Mouse (Mus musculus): ENCODE measurements around the gene Nrl. TPM values are rescaled to one million over a fixed set of nuclear protein-coding genes. Genes with fewer than 3 reads are reported as not detected.
A peak's percentile ranks its signal among the peaks of the same experiment; 100 is the strongest.

Gene Nrl
- polyA plus RNA-seq, 1 experiment from 2014 or later, result not detected

- Histone ChIP-seq H3K9me3 (replicated peaks) (no peaks in the 10 kb centered on the region), H3K27ac (no peak overlapping the region), H3K27me3 (no peaks in the 10 kb centered on the region), H3K4me3 (no peak overlapping the region), H3K4me1 (0 out of 2 replicates have a peak, but pooled peaks cover 3% of the 10 kb centered on the region), H3K36me3 (no peaks in the 10 kb centered on the region), H3K4me2 (replicated peaks) (no peak overlapping the region), H3K9ac (no peak overlapping the region)
- ATAC-seq (ENCODE audit: low FRiP score), result no peak
- whole genome bisulfite sequencing, result 96% methylated on average over 1 of the region's 1 CpGs
Measured at GRCm38 (mm10) chr14:55477421-55477820, 47.4 kb downstream of the Nrl start.

DNA sequence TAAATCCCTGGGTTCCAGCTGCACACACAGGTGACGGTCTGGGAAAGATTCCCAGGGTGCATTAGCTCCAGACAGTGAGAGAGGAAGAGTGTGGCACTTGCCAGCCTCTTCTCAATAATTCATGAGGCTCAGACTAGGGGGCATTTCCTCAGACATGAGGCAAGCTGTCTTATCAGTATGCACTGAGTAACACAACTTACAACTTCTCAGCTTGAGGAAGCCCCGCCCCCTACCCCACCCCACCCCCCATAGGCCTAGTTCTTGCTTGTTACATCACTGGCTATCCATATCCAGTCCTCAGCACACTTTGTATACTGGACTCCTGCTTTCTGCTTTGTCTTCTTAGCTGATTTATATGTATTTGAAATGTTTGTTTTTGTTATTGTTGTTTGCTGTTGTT is 49.1 kb downstream of the Nrl start:
- Histone ChIP-seq H3K4me1 (0 out of 2 replicates have a peak, but pooled peaks cover 7% of the 10 kb centered on the region), H3K9ac (no peak overlapping the region), H3K27ac (no peak overlapping the region), H3K4me3 (no peak overlapping the region), H3K27me3 (no peaks in the 10 kb centered on the region; the same call in 1 of the 2 replicates), H3K9me3 (replicated peaks) (no peaks in the 10 kb centered on the region), H3K4me2 (replicated peaks) (no peak overlapping the region), H3K36me3 (no peaks in the 10 kb centered on the region)
- ATAC-seq (ENCODE audit: low FRiP score), result no peak
- WGBS, result 72% methylated on average over 2 of the region's 2 CpGs

- WGBS, result 12% methylated on average over 10 of the region's 10 CpGs
- Histone ChIP-seq H3K27me3 (no peaks in the 10 kb centered on the region; the same call in 1 of the 2 replicates), H3K9ac (no peak overlapping the region), H3K9me3 (replicated peaks) (no peaks in the 10 kb centered on the region), H3K4me2 (replicated peaks) (peak overlapping the region; percentile 25; the same call in 1 of the 2 replicates), H3K36me3 (no peaks in the 10 kb centered on the region), H3K4me1 (0 out of 2 replicates have a peak, but pooled peaks cover 7% of the 10 kb centered on the region), H3K4me3 (no peak overlapping the region), H3K27ac (no peak overlapping the region)
- no peak for ATAC-seq (ENCODE audit: low FRiP score)
Measured at GRCm38 (mm10) chr14:55470806-55471205, 54.0 kb downstream of the Nrl start.

GRCm38 (mm10) chr14:55469821-55470220 is 55.0 kb downstream of the Nrl start:
- Histone ChIP-seq H3K4me1 (0 out of 2 replicates have a peak, but pooled peaks cover 7% of the 10 kb centered on the region), H3K27me3 (no peaks in the 10 kb centered on the region; the same call in 1 of the 2 replicates), H3K4me2 (replicated peaks) (no peak overlapping the region), H3K36me3 (no peaks in the 10 kb centered on the region), H3K27ac (no peak overlapping the region), H3K9me3 (replicated peaks) (no peaks in the 10 kb centered on the region), H3K9ac (no peak overlapping the region), H3K4me3 (no peak overlapping the region)
- ATAC-seq (ENCODE audit: low FRiP score), result no peak
- WGBS, result 81% methylated on average over 6 of the region's 6 CpGs

DNA sequence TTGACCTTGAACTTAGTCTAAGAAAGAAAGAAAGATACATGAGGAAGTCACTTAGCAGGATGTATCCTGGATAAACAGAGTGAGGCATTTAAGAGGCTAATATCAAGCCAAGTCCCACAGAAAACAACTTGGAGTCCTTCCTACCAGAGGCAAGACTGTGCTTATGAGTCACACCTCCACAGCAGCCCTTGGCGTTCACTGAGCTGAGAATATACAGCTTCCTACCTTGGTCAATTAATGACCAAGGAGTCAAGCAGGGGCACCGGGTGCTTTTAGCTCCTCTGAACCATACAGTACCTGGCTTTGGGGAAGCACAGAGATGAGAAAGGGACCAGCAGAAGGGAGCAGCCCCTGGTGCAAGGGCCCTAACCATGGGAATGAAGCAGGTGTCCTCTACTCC is 55.7 kb downstream of the Nrl start:
- H3K27ac ChIP-seq, result no peak overlapping the region
- H3K4me2 ChIP-seq (replicated peaks), result no peak overlapping the region
- WGBS, result 83% methylated on average over 2 of the region's 2 CpGs
- H3K9me3 ChIP-seq (replicated peaks), result no peaks in the 10 kb centered on the region
- no peak overlapping the region for H3K9ac ChIP-seq
- H3K27me3 ChIP-seq, result no peaks in the 10 kb centered on the region; the same call in 1 of the 2 replicates
- no peaks in the 10 kb centered on the region for H3K36me3 ChIP-seq
- ATAC-seq (ENCODE audit: low FRiP score), result no peak
- no peak overlapping the region for H3K4me3 ChIP-seq
- H3K4me1 ChIP-seq, result 0 out of 2 replicates have a peak, but pooled peaks cover 7% of the 10 kb centered on the region

Other genes with a start within 250 kb of the Nrl start
- 42.7 and 44.5 TPM in 2 replicates for gene Dhrs4, start 46.2 kb downstream of the Nrl start, polyA plus RNA-seq (2016; fragmentation: Nextera tagmentation; extraction: Ambion mirVana)
- 17.0 and 18.0 TPM in 2 replicates for gene Carmil3, start 34.3 kb downstream of the Nrl start, polyA plus RNA-seq (2016; fragmentation: Nextera tagmentation; extraction: Ambion mirVana)
- gene Cpne6, start 14.5 kb downstream of the Nrl start, polyA plus RNA-seq (2016; fragmentation: Nextera tagmentation; extraction: Ambion mirVana), result 0.83 and 1.4 TPM in 2 replicates
- 22.3 and 23.6 TPM in 2 replicates for gene Pck2, start 15.3 kb upstream of the Nrl start, polyA plus RNA-seq (2016; fragmentation: Nextera tagmentation; extraction: Ambion mirVana)
- 104 and 106 TPM in 2 replicates for gene Dcaf11, start 35.0 kb upstream of the Nrl start, polyA plus RNA-seq (2016; fragmentation: Nextera tagmentation; extraction: Ambion mirVana)
- 0.62 TPM in 1 of 2 replicates, not detected in the other for gene A730061H03Rik, start 35.4 kb upstream of the Nrl start, polyA plus RNA-seq (2016; fragmentation: Nextera tagmentation; extraction: Ambion mirVana)
- gene Fitm1, start 50.6 kb upstream of the Nrl start, polyA plus RNA-seq (2016; fragmentation: Nextera tagmentation; extraction: Ambion mirVana), result 1.4 and 4.2 TPM in 2 replicates
- 132 and 133 TPM in 2 replicates for gene Psme1, start 53.1 kb upstream of the Nrl start, polyA plus RNA-seq (2016; fragmentation: Nextera tagmentation; extraction: Ambion mirVana)
- 8.5 and 9.0 TPM in 2 replicates for gene Emc9, start 60.3 kb upstream of the Nrl start, polyA plus RNA-seq (2016; fragmentation: Nextera tagmentation; extraction: Ambion mirVana)
- 201 and 234 TPM in 2 replicates for gene Psme2, start 66.1 kb upstream of the Nrl start, polyA plus RNA-seq (2016; fragmentation: Nextera tagmentation; extraction: Ambion mirVana)
- 21.2 and 23.7 TPM in 2 replicates for gene Rnf31, start 66.7 kb upstream of the Nrl start, polyA plus RNA-seq (2016; fragmentation: Nextera tagmentation; extraction: Ambion mirVana)
- gene Irf9, start 78.6 kb upstream of the Nrl start, polyA plus RNA-seq (2016; fragmentation: Nextera tagmentation; extraction: Ambion mirVana), result 9.9 and 10.7 TPM in 2 replicates
- 14.9 and 15.9 TPM in 2 replicates for gene Rec8, start 93.1 kb upstream of the Nrl start, polyA plus RNA-seq (2016; fragmentation: Nextera tagmentation; extraction: Ambion mirVana)
- 79.0 and 91.0 TPM in 2 replicates for gene Ipo4, start 111.0 kb upstream of the Nrl start, polyA plus RNA-seq (2016; fragmentation: Nextera tagmentation; extraction: Ambion mirVana)
- gene Gm49378, start 112.9 kb upstream of the Nrl start, polyA plus RNA-seq (2016; fragmentation: Nextera tagmentation; extraction: Ambion mirVana), result 2.4 and 3.2 TPM in 2 replicates
- 69.4 and 69.8 TPM in 2 replicates for gene Tm9sf1, start 118.8 kb upstream of the Nrl start, polyA plus RNA-seq (2016; fragmentation: Nextera tagmentation; extraction: Ambion mirVana)
- gene Tssk4, start 125.2 kb upstream of the Nrl start, polyA plus RNA-seq (2016; fragmentation: Nextera tagmentation; extraction: Ambion mirVana), result 0.50 and 0.52 TPM in 2 replicates
- 63.7 and 65.4 TPM in 2 replicates for gene Mdp1, start 135.5 kb upstream of the Nrl start, polyA plus RNA-seq (2016; fragmentation: Nextera tagmentation; extraction: Ambion mirVana)
- gene Gmpr2, start 147.0 kb upstream of the Nrl start, polyA plus RNA-seq (2016; fragmentation: Nextera tagmentation; extraction: Ambion mirVana), result 57.0 and 58.2 TPM in 2 replicates
- gene Nedd8, start 147.1 kb upstream of the Nrl start, polyA plus RNA-seq (2016; fragmentation: Nextera tagmentation; extraction: Ambion mirVana), result 506 and 544 TPM in 2 replicates
- 42.8 and 43.1 TPM in 2 replicates for gene Tinf2, start 156.8 kb upstream of the Nrl start, polyA plus RNA-seq (2016; fragmentation: Nextera tagmentation; extraction: Ambion mirVana)
- 0.48 and 0.90 TPM in 2 replicates for gene Tgm1, start 188.9 kb upstream of the Nrl start, polyA plus RNA-seq (2016; fragmentation: Nextera tagmentation; extraction: Ambion mirVana)
- 36.6 and 38.1 TPM in 2 replicates for gene Rabggta, start 197.3 kb upstream of the Nrl start, polyA plus RNA-seq (2016; fragmentation: Nextera tagmentation; extraction: Ambion mirVana)
- gene Dhrs1, start 220.7 kb upstream of the Nrl start, polyA plus RNA-seq (2016; fragmentation: Nextera tagmentation; extraction: Ambion mirVana), result 73.2 and 75.0 TPM in 2 replicates
- 42.0 and 47.5 TPM in 2 replicates for gene Nop9, start 220.7 kb upstream of the Nrl start, polyA plus RNA-seq (2016; fragmentation: Nextera tagmentation; extraction: Ambion mirVana)
- gene Cideb, start 233.5 kb upstream of the Nrl start, polyA plus RNA-seq (2016; fragmentation: Nextera tagmentation; extraction: Ambion mirVana), result 0.36 and 0.56 TPM in 2 replicates
- 0.36 and 0.57 TPM in 2 replicates for gene Ltb4r2, start 236.4 kb upstream of the Nrl start, polyA plus RNA-seq (2016; fragmentation: Nextera tagmentation; extraction: Ambion mirVana)
- gene Ltb4r1, start 241.0 kb upstream of the Nrl start, polyA plus RNA-seq (2016; fragmentation: Nextera tagmentation; extraction: Ambion mirVana), result 0.72 TPM in 1 of 2 replicates, not detected in the other

All from hindbrain, embryonic 12.5 days (tissue).